In the genomic region with DNA sequence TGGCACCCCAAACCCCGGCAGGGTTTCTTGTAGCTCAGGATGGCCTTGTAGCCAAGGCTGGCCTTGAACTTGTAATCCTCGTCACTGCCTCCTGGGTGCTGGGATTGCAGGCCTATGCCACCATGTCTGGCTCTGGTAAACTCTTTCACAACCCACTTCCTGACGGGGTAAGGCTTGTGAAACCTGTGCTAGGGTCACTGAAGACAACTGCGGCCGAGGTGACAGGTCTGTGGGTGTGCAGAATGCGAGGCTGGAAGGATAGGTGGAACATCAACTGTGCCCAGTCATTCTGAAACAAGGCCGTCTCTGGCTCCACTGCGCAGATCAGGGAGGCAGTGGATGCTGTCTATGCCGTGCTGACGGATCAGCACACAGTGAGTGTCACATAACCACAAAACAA, we compare ENCODE assay signal across 18 mouse cellular contexts. TPM values are rescaled to one million over a fixed set of nuclear protein-coding genes. Genes with fewer than 3 reads are reported as not detected.
DNase-seq lines count a peak whose midpoint lies in the region; ATAC-seq and TF ChIP-seq lines count a peak whose summit lies in the region.
"Had no signal": no experiment of that assay in that cellular context is flagged by ENCODE, and none has a peak within 500 bp of the region (broad histone marks: within the 10 kb centered on the region; RNA-seq: fewer than 3 reads in every experiment).

No protein-coding gene starts in this region.

- 55% methylated on average over 10 of the region's 10 CpGs for WGBS in liver, adult 2 months
- 49% methylated on average over 10 of the region's 10 CpGs for WGBS in macrophage (ENCODE audit: missing documents)

- no peak overlapping the region for H3K4me3 ChIP-seq in liver, adult 2 months (ENCODE audit: insufficient read depth, low read depth, low read length)
- H3K4me3 ChIP-seq in macrophage (ENCODE audit: inconsistent target), result no peak overlapping the region
- H3K4me3 ChIP-seq: forebrain, embryonic 12.5 days; gastrocnemius, adult 2 months; heart, embryonic 13.5 days; hindbrain, embryonic 10.5 days had no signal

- no peak for TF ChIP-seq POLR2A in liver, adult 2 months (IDR thresholded peaks at IDR 0.05; ENCODE audit: extremely low read depth, insufficient read depth, low read length)

- DNase-seq in adrenal gland, adult 2 months, result peak; percentile 61
- no peak for DNase-seq in adrenal gland, postnatal 10 days
- DNase-seq in liver, adult 2 months (ENCODE audit: extremely low read depth, low read depth, low spot score), result peak; percentile 45
- DNase-seq in liver (no peak), MN1 (ENCODE audit: low spot score) (no peak)
- DNase-seq in left cerebral cortex, adult 18-20 months (ENCODE audit: low spot score in 2 of 2), result no peak
- DNase-seq: gastrocnemius, adult 2 months; kidney, adult 11 months; kidney, postnatal 4 days; lung, postnatal 4 days had no signal

- peaks cover 4% of the 10 kb centered on the region; the same call in 1 of the 2 replicates for H3K4me1 ChIP-seq in liver, adult 2 months (ENCODE audit: control insufficient read depth, insufficient read depth, low read length)

- peak; percentile 50 for ATAC-seq in CD4-positive, CD25-positive, alpha-beta regulatory T cell, adult 4 months
- ATAC-seq: midbrain, embryonic 16.5 days had no signal

- no peaks in the 10 kb centered on the region for H3K27me3 ChIP-seq in liver, adult 2 months (ENCODE audit: control insufficient read depth, insufficient read depth, low read length)
- H3K27me3 ChIP-seq: forebrain, embryonic 12.5 days; heart, embryonic 13.5 days had no signal

- peaks cover 25% of the 10 kb centered on the region; the same call in 1 of the 2 replicates for H3K79me2 ChIP-seq in liver, adult 2 months (ENCODE audit: control insufficient read depth, insufficient read depth, low read length)
- peaks cover 72% of the 10 kb centered on the region for H3K79me2 ChIP-seq in macrophage (ENCODE audit: inconsistent target)

- H3K9ac ChIP-seq in liver, adult 2 months (ENCODE audit: low read depth, low read length), result no peak overlapping the region
- H3K9ac ChIP-seq: forebrain, embryonic 12.5 days had no signal

- no peak for TF ChIP-seq CTCF in liver, adult 2 months (IDR thresholded peaks at IDR 0.05; ENCODE audit: low read depth, low read length)

- H3K27ac ChIP-seq in liver, adult 2 months (replicated peaks; ENCODE audit: insufficient read depth, low read depth, low read length), result no peak overlapping the region
- 0 out of 2 replicates have a peak overlapping the region, but pooled peaks have one; percentile 5 for H3K27ac ChIP-seq in macrophage
- H3K27ac ChIP-seq: forebrain, embryonic 12.5 days; gastrocnemius, adult 2 months; heart, embryonic 13.5 days; hindbrain, embryonic 10.5 days had no signal

- peaks cover 5% of the 10 kb centered on the region; the same call in 1 of the 2 replicates for H3K36me3 ChIP-seq in liver, adult 2 months (ENCODE audit: control insufficient read depth, insufficient read depth, low read length)
- peaks cover 30% of the 10 kb centered on the region for H3K36me3 ChIP-seq in macrophage (ENCODE audit: inconsistent target)

RNA-seq across cellular contexts. Expression of gene Atp6v1g2, which starts 2.4 kb away (rescaled TPM):
- 1 to 10 TPM; 5.6 to 5.7 TPM for total RNA-seq in adrenal gland, adult 2 months (2021)
- 7.2 and 8.5 TPM in 2 replicates for polyA plus RNA-seq in adrenal gland, adult 2 months (2012; rRNA removed)
- 1 to 10 TPM; 5.6 to 9.4 TPM for total RNA-seq in adrenal gland, postnatal 10 days (2021)
- 0.28 and 0.34 TPM in 2 replicates for total RNA-seq in liver, adult 2 months (2014; rRNA removed)
- polyA plus RNA-seq in liver, adult 2 months (2012; rRNA removed), result 1.6 and 2.7 TPM in 2 replicates
- 1 to 10 TPM; 6.3 to 8.2 TPM for polyA plus RNA-seq in CD4-positive, CD25-positive, alpha-beta regulatory T cell, adult 4 months (2017; shearing (Covaris generic))
- total RNA-seq in macrophage (2018; cell fraction: chromatin; rRNA removed), result 10 to 100 TPM in 18 of 26 experiments, 1 to 10 TPM in 8; 4.2 to 28.2 (median 14.3) TPM
- total RNA-seq in macrophage (2018; cell fraction: cytosol; rRNA removed), result 1 to 10 TPM; 2.2 to 6.6 (median 3.8) TPM
- 10 to 100 TPM in 10 of 26 experiments, 1 to 10 TPM in 16; 4.8 to 33.5 (median 8.2) TPM for total RNA-seq in macrophage (2018; cell fraction: nucleus; rRNA removed)
- 5.0 to 12.5 TPM (median 6.9 TPM) in 3 replicates for polyA plus RNA-seq in macrophage (2018)
- total RNA-seq in left cerebral cortex, adult 18-20 months (2021), result 100 to 1,000 TPM; 587 to 598 TPM

RNA-seq across cellular contexts. Expression of gene Nfkbil1, which starts 4.6 kb away (rescaled TPM):
- 10 to 100 TPM; 14.1 to 19.4 TPM for total RNA-seq in adrenal gland, adult 2 months (2021)
- polyA plus RNA-seq in adrenal gland, adult 2 months (2012; rRNA removed), result 52.3 and 57.6 TPM in 2 replicates
- 10 to 100 TPM; 17.3 to 17.5 TPM for total RNA-seq in adrenal gland, postnatal 10 days (2021)
- 7.5 and 7.6 TPM in 2 replicates for total RNA-seq in liver, adult 2 months (2014; rRNA removed)
- 7.5 and 8.6 TPM in 2 replicates for polyA plus RNA-seq in liver, adult 2 months (2012; rRNA removed)
- 1 to 10 TPM; 2.0 to 2.2 TPM for polyA plus RNA-seq in CD4-positive, CD25-positive, alpha-beta regulatory T cell, adult 4 months (2017; shearing (Covaris generic))
- 10 to 100 TPM in 24 of 26 experiments, 1 to 10 TPM in 2; 6.7 to 47.8 (median 25.9) TPM for total RNA-seq in macrophage (2018; cell fraction: chromatin; rRNA removed)
- 10 to 100 TPM in 22 of 26 experiments, 1 to 10 TPM in 4; 8.7 to 22.2 (median 18.1) TPM for total RNA-seq in macrophage (2018; cell fraction: cytosol; rRNA removed)
- 10 to 100 TPM in 22 of 26 experiments, 1 to 10 TPM in 4; 8.6 to 27.7 (median 18.6) TPM for total RNA-seq in macrophage (2018; cell fraction: nucleus; rRNA removed)
- 8.3 to 16.7 TPM (median 14.8 TPM) in 3 replicates for polyA plus RNA-seq in macrophage (2018)
- 10 to 100 TPM; 11.6 to 14.9 TPM for total RNA-seq in left cerebral cortex, adult 18-20 months (2021)

RNA-seq across cellular contexts. Expression of gene Gm16181, which starts 10.4 kb away (rescaled TPM):
- not detected for total RNA-seq in adrenal gland, adult 2 months (2021)
- 0.31 and 1.3 TPM in 2 replicates for polyA plus RNA-seq in adrenal gland, adult 2 months (2012; rRNA removed)
- total RNA-seq in adrenal gland, postnatal 10 days (2021), result 1 to 10 TPM in 1 of 2 experiments, not detected in 1; 1.3 TPM
- total RNA-seq in liver, adult 2 months (2014; rRNA removed), result 0.37 TPM in 1 of 2 replicates, not detected in the other
- not detected in 2 replicates for polyA plus RNA-seq in liver, adult 2 months (2012; rRNA removed)
- 1 to 10 TPM in 1 of 2 experiments, under 1 TPM in 1; 0.79 to 1.4 TPM for polyA plus RNA-seq in CD4-positive, CD25-positive, alpha-beta regulatory T cell, adult 4 months (2017; shearing (Covaris generic))
- 10 to 100 TPM in 3 of 26 experiments, 1 to 10 TPM in 12, not detected in 11; 2.4 to 18.5 (median 7.6) TPM for total RNA-seq in macrophage (2018; cell fraction: chromatin; rRNA removed)
- total RNA-seq in macrophage (2018; cell fraction: cytosol; rRNA removed), result 1 to 10 TPM in 11 of 26 experiments, under 1 TPM in 7, not detected in 8; 0.51 to 4.6 (median 1.3) TPM
- 10 to 100 TPM in 7 of 26 experiments, 1 to 10 TPM in 14, not detected in 5; 1.2 to 30.6 (median 7.2) TPM for total RNA-seq in macrophage (2018; cell fraction: nucleus; rRNA removed)
- polyA plus RNA-seq in macrophage (2018), result not detected in 3 replicates
- not detected for total RNA-seq in left cerebral cortex, adult 18-20 months (2021)
- total RNA-seq: gastrocnemius, adult 2 months had no signal
- polyA plus RNA-seq: G1E; heart, embryonic 13.5 days; limb, embryonic 14.5 days had no signal

RNA-seq across cellular contexts. Expression of gene Ddx39b, which starts 10.5 kb away (rescaled TPM):
- 100 to 1,000 TPM; 192 to 200 TPM for total RNA-seq in adrenal gland, adult 2 months (2021)
- polyA plus RNA-seq in adrenal gland, adult 2 months (2012; rRNA removed), result 164 and 180 TPM in 2 replicates
- 100 to 1,000 TPM; 189 to 235 TPM for total RNA-seq in adrenal gland, postnatal 10 days (2021)
- 37.0 and 43.6 TPM in 2 replicates for total RNA-seq in liver, adult 2 months (2014; rRNA removed)
- polyA plus RNA-seq in liver, adult 2 months (2012; rRNA removed), result 64.9 and 103 TPM in 2 replicates
- 100 to 1,000 TPM; 255 to 357 TPM for polyA plus RNA-seq in CD4-positive, CD25-positive, alpha-beta regulatory T cell, adult 4 months (2017; shearing (Covaris generic))
- total RNA-seq in macrophage (2018; cell fraction: chromatin; rRNA removed), result 100 to 1,000 TPM; 305 to 692 (median 502) TPM
- 100 to 1,000 TPM in 13 of 26 experiments, 10 to 100 TPM in 13; 75.9 to 135 (median 100) TPM for total RNA-seq in macrophage (2018; cell fraction: cytosol; rRNA removed)
- 100 to 1,000 TPM; 313 to 609 (median 458) TPM for total RNA-seq in macrophage (2018; cell fraction: nucleus; rRNA removed)
- 113 to 158 TPM (median 122 TPM) in 3 replicates for polyA plus RNA-seq in macrophage (2018)
- total RNA-seq in left cerebral cortex, adult 18-20 months (2021), result 100 to 1,000 TPM; 201 to 213 TPM

RNA-seq across cellular contexts. Expression of gene Lta, which starts 25.9 kb away (rescaled TPM):
- under 1 TPM; 0.26 to 0.35 TPM for total RNA-seq in adrenal gland, adult 2 months (2021)
- polyA plus RNA-seq in adrenal gland, adult 2 months (2012; rRNA removed), result 0.18 and 0.33 TPM in 2 replicates
- under 1 TPM; 0.81 to 0.97 TPM for total RNA-seq in adrenal gland, postnatal 10 days (2021)
- 0.27 TPM in 1 of 2 replicates, not detected in the other for total RNA-seq in liver, adult 2 months (2014; rRNA removed)
- 0.06 TPM in 1 of 2 replicates, not detected in the other for polyA plus RNA-seq in liver, adult 2 months (2012; rRNA removed)
- polyA plus RNA-seq in CD4-positive, CD25-positive, alpha-beta regulatory T cell, adult 4 months (2017; shearing (Covaris generic)), result 10 to 100 TPM; 82.7 to 99.0 TPM
- 1 to 10 TPM in 3 of 26 experiments, under 1 TPM in 4, not detected in 19; 0.69 to 1.6 (median 0.75) TPM for total RNA-seq in macrophage (2018; cell fraction: chromatin; rRNA removed)
- under 1 TPM in 14 of 26 experiments, not detected in 12; 0.10 to 0.65 (median 0.20) TPM for total RNA-seq in macrophage (2018; cell fraction: cytosol; rRNA removed)
- total RNA-seq in macrophage (2018; cell fraction: nucleus; rRNA removed), result 1 to 10 TPM in 7 of 26 experiments, under 1 TPM in 12, not detected in 7; 0.39 to 2.6 (median 0.79) TPM
- not detected in 3 replicates for polyA plus RNA-seq in macrophage (2018)
- under 1 TPM; 0.23 to 0.60 TPM for total RNA-seq in left cerebral cortex, adult 18-20 months (2021)
- total RNA-seq: G1E had no signal
- polyA plus RNA-seq: forebrain, embryonic 12.5 days; G1E; heart, embryonic 13.5 days; hindbrain, embryonic 10.5 days had no signal

Comparison
In these comparisons a context has a peak if more than half of its experiments do, and no peak if none do; other contexts are left out.
1. DNase-seq: peak in adrenal gland, adult 2 months (single experiment) and liver, adult 2 months (single experiment); none in adrenal gland, postnatal 10 days (single experiment), liver (single experiment), left cerebral cortex, adult 18-20 months (0 of 2) and MN1 (single experiment).
2. RNA of gene Atp6v1g2, which starts 2.4 kb away (total RNA-seq): 587 to 598 TPM in left cerebral cortex, adult 18-20 months; 5.6 to 9.4 TPM in adrenal gland, postnatal 10 days, 5.6 to 5.7 TPM in adrenal gland, adult 2 months and 0.28 to 0.34 TPM in liver, adult 2 months; every median in the first group is over 10 times any median in the second.